Mouse (Mus musculus) kidney, embryonic 16.5 days (tissue): ENCODE measurements around the gene Usp40. TPM values are rescaled to one million over a fixed set of nuclear protein-coding genes. Genes with fewer than 3 reads are reported as not detected.

ENCODE experiments used
- ATAC-seq: fragments of 200-750 bp; cut with Nextera tagmentation; 2 replicates; pipeline ENCODE4 v1.8.0; 2017; ENCODE audit warnings: moderate TSS enrichment; ENCODE audit not compliant: low FRiP score, low TSS enrichment
- H3K27ac ChIP-seq: fragments of 300-500 bp; sonication (generic); 2 replicates; pipeline ENCODE4 v1.5.1; 2014; ENCODE audit warnings: low read length
- H3K27me3 ChIP-seq: fragments of 300-500 bp; sonication (generic); 2 replicates; pipeline ENCODE4 v1.6.1; 2014; ENCODE audit warnings: low read length, control low read depth, mixed read lengths; ENCODE audit not compliant: insufficient read depth
- H3K36me3 ChIP-seq: fragments of 300-500 bp; sonication (generic); 2 replicates; pipeline ENCODE4 v1.6.1; 2014; ENCODE audit warnings: low read length, control low read depth, mixed read lengths; ENCODE audit not compliant: insufficient read depth
- H3K4me1 ChIP-seq: fragments of 300-500 bp; sonication (generic); 2 replicates; pipeline ENCODE4 v1.6.1; 2014; ENCODE audit warnings: low read length, control low read depth, mixed read lengths; ENCODE audit not compliant: insufficient read depth
- H3K4me2 ChIP-seq: fragments of 300-500 bp; sonication (generic); replicated peaks from 2 replicates; pipeline ENCODE4 v1.6.1; 2014; ENCODE audit warnings: low read depth, low read length
- H3K4me3 ChIP-seq: fragments of 300-500 bp; sonication (generic); 2 replicates; pipeline ENCODE4 v1.5.1; 2014; ENCODE audit warnings: mild to moderate bottlenecking, low read length
- H3K9ac ChIP-seq: fragments of 300-500 bp; sonication (generic); replicated peaks from 2 replicates; pipeline ENCODE4 v1.6.1; 2014; ENCODE audit warnings: low read length
- H3K9me3 ChIP-seq: fragments of 300-500 bp; sonication (generic); 2 replicates; pipeline ENCODE4 v1.6.1; 2016; ENCODE audit warnings: low read length, control low read depth
- WGBS: fragments of 180-500 bp; shearing (Covaris S2); extraction: QIAGEN DNeasy Blood & Tissue Kit; methylation state at CpG from one replicate; pipeline ENCODE4 v1.1.7; 2014; 5-methylcytosine and 5-hydroxymethylcytosine counted together
- polyA plus RNA-seq: library from polyadenylated mRNA; unstranded; fragments of >200 nt; fragmentation: Nextera tagmentation; extraction: Ambion mirVana; gene quantifications from 2 replicates; pipeline ENCODE4 v1.2.1, GENCODE M21; 2015

The Usp40 gene
- polyA plus RNA-seq, 1 experiment from 2014 or later: 38.3 TPM

- H3K4me3 ChIP-seq: no peak overlapping the region
- no peak overlapping the region for H3K27ac ChIP-seq
- no peak overlapping the region for H3K9ac ChIP-seq
- ATAC-seq: no peak
- 95% methylated on average over 1 of the region's 1 CpGs for WGBS
- H3K36me3 ChIP-seq: peaks cover 55% of the 10 kb centered on the region
- H3K4me1 ChIP-seq: no peaks in the 10 kb centered on the region
- no peaks in the 10 kb centered on the region for H3K9me3 ChIP-seq
- no peaks in the 10 kb centered on the region for H3K27me3 ChIP-seq
- H3K4me2 ChIP-seq: no peak overlapping the region
Measured at GRCm38 (mm10) chr1:87958931-87959330, 49.4 kb downstream of the Usp40 start.

DNA sequence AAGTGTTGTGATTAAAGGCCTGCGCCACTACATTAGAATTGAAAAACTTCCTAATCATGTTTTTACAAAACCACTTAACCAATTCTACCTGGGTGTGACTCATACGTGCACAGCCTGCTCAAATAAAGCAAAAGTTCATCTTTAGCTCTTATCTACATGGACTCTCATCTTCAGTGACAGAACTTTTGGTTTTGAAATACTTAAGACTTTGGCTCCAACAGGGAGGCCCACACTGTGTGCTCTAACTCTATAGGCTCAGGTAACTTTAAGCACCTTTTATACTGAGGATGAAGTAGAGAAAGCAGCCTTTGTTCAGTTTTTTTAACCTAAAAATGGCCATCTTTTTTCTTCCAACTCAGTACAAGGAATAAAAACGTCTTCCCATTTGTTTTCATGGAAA is 55.3 kb downstream of the Usp40 start:
- ATAC-seq: no peak
- Histone ChIP-seq H3K9ac (no peak overlapping the region), H3K36me3 (peaks cover 74% of the 10 kb centered on the region), H3K27ac (no peak overlapping the region), H3K27me3 (no peaks in the 10 kb centered on the region), H3K4me2 (no peak overlapping the region), H3K4me3 (no peak overlapping the region), H3K4me1 (no peaks in the 10 kb centered on the region), H3K9me3 (no peaks in the 10 kb centered on the region)
- 87% methylated on average over 3 of the region's 3 CpGs for WGBS

- Histone ChIP-seq H3K9ac (no peak overlapping the region), H3K4me1 (no peaks in the 10 kb centered on the region), H3K27ac (no peak overlapping the region), H3K9me3 (no peaks in the 10 kb centered on the region), H3K4me3 (no peak overlapping the region), H3K36me3 (peaks cover 74% of the 10 kb centered on the region), H3K4me2 (no peak overlapping the region), H3K27me3 (no peaks in the 10 kb centered on the region)
- no peak for ATAC-seq
- 90% methylated on average over 3 of the region's 3 CpGs for WGBS
Measured at GRCm38 (mm10) chr1:87951641-87952040, 56.7 kb downstream of the Usp40 start.

GRCm38 (mm10) chr1:87947681-87948091 is 60.7 kb downstream of the Usp40 start:
- peaks cover 81% of the 10 kb centered on the region for H3K36me3 ChIP-seq
- no peak overlapping the region for H3K27ac ChIP-seq
- 84% methylated on average over 6 of the region's 6 CpGs for WGBS
- H3K4me3 ChIP-seq: no peak overlapping the region
- no peaks in the 10 kb centered on the region for H3K27me3 ChIP-seq
- H3K4me1 ChIP-seq: no peaks in the 10 kb centered on the region
- no peaks in the 10 kb centered on the region for H3K9me3 ChIP-seq
- H3K4me2 ChIP-seq: no peak overlapping the region
- no peak for ATAC-seq
- no peak overlapping the region for H3K9ac ChIP-seq

DNA sequence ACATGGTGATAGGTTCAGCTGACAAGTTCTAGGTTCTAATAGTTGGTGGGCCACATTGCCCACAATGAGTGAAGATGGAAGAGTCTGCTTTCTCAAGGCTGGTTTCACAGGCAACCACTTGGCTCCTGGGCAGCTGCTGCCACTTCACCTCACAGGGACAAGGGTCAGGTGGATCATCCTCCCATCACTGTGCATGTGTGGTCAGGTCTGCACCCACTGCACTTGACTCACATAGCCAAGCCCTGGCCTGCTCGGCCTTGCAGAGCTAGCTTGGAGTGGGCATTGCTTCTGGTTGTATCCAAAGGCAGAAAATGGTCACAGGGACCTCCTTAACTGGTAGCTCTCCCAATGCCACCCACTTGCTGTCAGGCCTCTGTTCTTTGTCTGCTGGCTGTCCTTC is 66.6 kb downstream of the Usp40 start:
- Histone ChIP-seq H3K9ac (no peak overlapping the region), H3K27me3 (no peaks in the 10 kb centered on the region), H3K36me3 (peaks cover 69% of the 10 kb centered on the region), H3K9me3 (no peaks in the 10 kb centered on the region), H3K27ac (no peak overlapping the region), H3K4me1 (no peaks in the 10 kb centered on the region), H3K4me3 (no peak overlapping the region), H3K4me2 (no peak overlapping the region)
- no peak for ATAC-seq
- 93% methylated on average over 1 of the region's 1 CpGs for WGBS

GRCm38 (mm10) chr1:87936516-87936915 is 71.8 kb downstream of the Usp40 start:
- Histone ChIP-seq H3K4me1 (no peaks in the 10 kb centered on the region), H3K4me2 (no peak overlapping the region), H3K36me3 (peaks cover 51% of the 10 kb centered on the region), H3K27me3 (no peaks in the 10 kb centered on the region), H3K9me3 (no peaks in the 10 kb centered on the region), H3K4me3 (no peak overlapping the region), H3K9ac (no peak overlapping the region), H3K27ac (no peak overlapping the region)
- WGBS: 37% methylated on average over 2 of the region's 2 CpGs
- no peak for ATAC-seq

DNA sequence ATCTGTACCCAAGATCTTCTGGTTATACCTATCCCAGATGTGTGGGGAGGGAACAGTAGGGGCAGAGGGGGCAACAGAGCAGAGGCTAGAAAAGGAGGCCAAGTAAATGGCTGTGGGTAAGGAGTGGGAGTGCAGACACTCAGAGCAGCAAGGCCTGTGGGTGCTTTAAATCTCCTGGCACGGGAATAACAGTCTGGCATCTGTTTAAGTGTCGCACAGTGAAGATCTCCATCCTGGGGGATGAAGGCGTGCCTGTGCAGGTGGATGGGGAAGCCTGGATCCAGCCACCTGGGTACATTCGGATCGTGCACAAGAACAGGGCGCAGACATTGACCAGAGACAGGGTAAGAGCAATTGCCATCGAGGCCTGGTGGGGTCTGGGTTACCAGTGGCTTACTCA is 72.3 kb downstream of the Usp40 start:
- Histone ChIP-seq H3K9me3 (no peaks in the 10 kb centered on the region), H3K4me3 (no peak overlapping the region), H3K27me3 (no peaks in the 10 kb centered on the region), H3K9ac (no peak overlapping the region), H3K4me1 (no peaks in the 10 kb centered on the region), H3K36me3 (peaks cover 47% of the 10 kb centered on the region), H3K4me2 (no peak overlapping the region), H3K27ac (no peak overlapping the region)
- ATAC-seq: no peak
- 93% methylated on average over 7 of the region's 7 CpGs for WGBS

DNA sequence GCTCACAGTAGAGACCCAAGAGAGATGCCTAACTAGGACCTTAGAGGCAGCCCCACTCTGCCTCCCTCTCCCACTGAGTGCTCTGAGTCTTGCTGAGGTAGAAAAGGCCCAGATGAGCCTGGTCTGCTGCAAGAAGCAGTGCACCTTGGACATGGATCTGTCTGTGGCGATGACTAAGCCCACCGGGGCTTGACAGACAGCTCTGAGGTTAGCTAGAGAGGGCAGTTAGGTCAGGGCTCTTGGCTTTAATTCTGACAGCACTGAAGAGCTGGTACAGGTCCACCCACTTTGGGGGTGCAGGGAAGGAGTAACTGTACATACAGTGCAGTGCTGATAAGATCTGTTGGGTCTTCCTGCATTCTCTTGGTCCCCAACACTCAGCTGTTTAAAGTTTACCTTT is 72.8 kb downstream of the Usp40 start:
- H3K9me3 ChIP-seq: no peaks in the 10 kb centered on the region
- H3K4me2 ChIP-seq: no peak overlapping the region
- H3K4me1 ChIP-seq: no peaks in the 10 kb centered on the region
- H3K36me3 ChIP-seq: peaks cover 46% of the 10 kb centered on the region
- H3K4me3 ChIP-seq: no peak overlapping the region
- whole genome bisulfite sequencing: 85% methylated on average over 2 of the region's 2 CpGs
- no peak overlapping the region for H3K27ac ChIP-seq
- no peak overlapping the region for H3K9ac ChIP-seq
- ATAC-seq: no peak
- no peaks in the 10 kb centered on the region for H3K27me3 ChIP-seq

- Histone ChIP-seq H3K4me2 (no peak overlapping the region), H3K27ac (no peak overlapping the region), H3K4me3 (no peak overlapping the region), H3K9me3 (no peaks in the 10 kb centered on the region), H3K36me3 (peaks cover 50% of the 10 kb centered on the region), H3K9ac (no peak overlapping the region), H3K27me3 (no peaks in the 10 kb centered on the region), H3K4me1 (no peaks in the 10 kb centered on the region)
- ATAC-seq: no peak
- 85% methylated on average over 9 of the region's 9 CpGs for WGBS
Measured at GRCm38 (mm10) chr1:87935095-87935494, 73.3 kb downstream of the Usp40 start.

DNA sequence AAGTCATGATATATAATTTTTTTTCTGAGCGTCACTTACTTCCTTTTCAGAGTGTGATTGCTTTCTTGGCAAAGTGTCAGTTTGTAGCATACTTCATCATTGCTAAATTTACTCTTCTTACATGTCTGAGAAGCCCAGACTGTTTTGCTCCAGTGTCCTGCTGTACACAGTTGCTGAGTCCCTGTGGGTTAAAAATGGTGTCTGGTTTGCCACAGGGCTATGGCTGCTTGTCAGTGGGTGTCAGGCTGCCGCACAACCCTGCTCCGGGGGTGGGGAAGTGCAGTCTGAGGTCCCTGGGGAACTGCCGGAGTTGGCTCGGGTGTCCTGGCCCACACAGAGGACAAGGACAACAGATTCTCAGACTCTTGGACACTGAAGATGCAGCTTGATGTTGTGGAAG is 75.3 kb downstream of the Usp40 start:
- WGBS: 78% methylated on average over 5 of the region's 5 CpGs
- Histone ChIP-seq H3K4me3 (no peak overlapping the region), H3K27ac (no peak overlapping the region), H3K4me1 (no peaks in the 10 kb centered on the region), H3K36me3 (peaks cover 44% of the 10 kb centered on the region), H3K4me2 (no peak overlapping the region), H3K27me3 (no peaks in the 10 kb centered on the region), H3K9ac (no peak overlapping the region), H3K9me3 (no peaks in the 10 kb centered on the region)
- no peak for ATAC-seq

DNA sequence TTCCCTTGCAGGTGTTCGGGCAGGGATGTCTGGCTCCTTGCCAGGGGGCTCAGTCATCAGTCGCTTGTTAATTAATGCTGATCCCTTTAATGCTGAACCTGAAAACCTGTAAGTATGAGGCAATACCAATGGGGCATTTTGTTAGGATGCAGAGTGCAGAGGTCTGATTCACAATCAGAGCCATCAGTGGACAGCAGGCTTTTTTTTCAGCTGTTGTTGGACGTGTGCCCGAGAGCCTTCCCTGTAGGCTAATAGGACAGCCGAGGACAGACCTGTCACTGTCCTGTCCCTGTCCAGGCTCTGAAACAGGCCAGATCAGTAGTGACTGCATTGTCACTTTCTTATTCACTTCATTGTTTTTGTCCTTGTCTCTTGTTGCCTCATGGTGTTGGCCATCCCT is 78.6 kb downstream of the Usp40 start:
- no peak for ATAC-seq
- WGBS: 77% methylated on average over 5 of the region's 5 CpGs
- H3K27ac ChIP-seq: no peak overlapping the region
- H3K9ac ChIP-seq: no peak overlapping the region
- H3K9me3 ChIP-seq: no peaks in the 10 kb centered on the region
- H3K4me2 ChIP-seq: no peak overlapping the region
- H3K27me3 ChIP-seq: no peaks in the 10 kb centered on the region
- H3K4me3 ChIP-seq: no peak overlapping the region
- peaks cover 38% of the 10 kb centered on the region for H3K36me3 ChIP-seq
- H3K4me1 ChIP-seq: no peaks in the 10 kb centered on the region
